Mouse (Mus musculus): ENCODE data around the gene Agpat4.

- no peak for TF ChIP-seq CTCF (IDR thresholded peaks at IDR 0.05; ENCODE audit: borderline replicate concordance, extremely low read depth, insufficient read depth, insufficient read length)
- no peak for TF ChIP-seq POLR2A (IDR thresholded peaks at IDR 0.05; ENCODE audit: borderline replicate concordance, extremely low read depth, insufficient read depth, insufficient read length, poor library complexity, severe bottlenecking)
Observed at GRCm38 (mm10) chr17:12155236-12155635, 36.7 kb downstream of the Agpat4 start.

All from brain, embryonic 14.5 days (tissue).